Mouse (Mus musculus) hindbrain, embryonic 11.5 days (tissue): ENCODE results near the gene Mad2l2. TPM values are rescaled to one million over a fixed set of nuclear protein-coding genes. Genes with fewer than 3 reads are reported as not detected.
"Not testable (repeated sequence)": the region's sequence is repeated elsewhere in the genome, so short reads cannot be mapped to it uniquely, and the experiment has no call there.

Experiments
- ATAC-seq: fragments of 200-750 bp; cut with Nextera tagmentation; 2 replicates; pipeline ENCODE4 v1.8.0; 2017; ENCODE audit warnings: mild to moderate bottlenecking, moderate TSS enrichment, moderate library complexity; ENCODE audit not compliant: low FRiP score
- DNase-seq: peaks from one replicate; pipeline ENCODE4 v3.0.0-alpha.2; 2015; ENCODE audit warnings: low spot score
- H3K27ac ChIP-seq: fragments of 300-500 bp; sonication (generic); 2 replicates; pipeline ENCODE4 v1.5.1; 2014; ENCODE audit warnings: mild to moderate bottlenecking, low read depth, low read length
- H3K27me3 ChIP-seq: fragments of 300-500 bp; sonication (generic); 2 replicates; pipeline ENCODE4 v1.6.1; 2014; ENCODE audit warnings: mild to moderate bottlenecking, low read length, moderate library complexity, mixed read lengths; ENCODE audit not compliant: control insufficient read depth, insufficient read depth
- H3K36me3 ChIP-seq: fragments of 300-500 bp; sonication (generic); 2 replicates; pipeline ENCODE4 v1.6.1; 2014; ENCODE audit warnings: mild to moderate bottlenecking, low read length, moderate library complexity, mixed read lengths; ENCODE audit not compliant: control insufficient read depth, insufficient read depth
- H3K4me1 ChIP-seq: fragments of 300-500 bp; sonication (generic); replicated peaks from 2 replicates; pipeline ENCODE4 v1.6.1; 2014; ENCODE audit warnings: low read length, mixed read lengths; ENCODE audit not compliant: control insufficient read depth, insufficient read depth
- H3K4me2 ChIP-seq: fragments of 300-500 bp; sonication (generic); replicated peaks from 2 replicates; pipeline ENCODE4 v1.6.1; 2014; ENCODE audit warnings: mild to moderate bottlenecking, low read depth, low read length
- H3K4me3 ChIP-seq: fragments of 300-500 bp; sonication (generic); 2 replicates; pipeline ENCODE4 v1.5.1; 2014; ENCODE audit warnings: low read depth, low read length
- H3K9ac ChIP-seq: fragments of 300-500 bp; sonication (generic); 2 replicates; pipeline ENCODE4 v1.6.1; 2014; ENCODE audit warnings: low read depth, low read length
- H3K9me3 ChIP-seq: fragments of 300-500 bp; sonication (generic); 2 replicates; pipeline ENCODE4 v1.6.1; 2016; ENCODE audit warnings: low read length; ENCODE audit not compliant: control insufficient read depth
- WGBS: fragments of 180-500 bp; shearing (Covaris S2); extraction: QIAGEN DNeasy Blood & Tissue Kit; methylation state at CpG from one replicate; pipeline ENCODE4 v1.1.7; 2014; 5-methylcytosine and 5-hydroxymethylcytosine counted together
- polyA plus RNA-seq: library from polyadenylated mRNA; unstranded; fragments of >200 nt; fragmentation: Nextera tagmentation; extraction: Ambion mirVana; gene quantifications from 2 replicates; pipeline ENCODE4 v1.2.1, GENCODE M21; 2014

Mad2l2 gene
- polyA plus RNA-seq, 1 experiment from 2014 or later: 88.2 TPM

- WGBS: 9% methylated on average over 15 of the region's 15 CpGs
- H3K36me3 ChIP-seq: peaks cover 2% of the 10 kb centered on the region; the same call in 1 of the 2 replicates
- H3K4me2 ChIP-seq: no peak overlapping the region
- H3K27me3 ChIP-seq: 0 out of 2 replicates have a peak, but pooled peaks cover 3% of the 10 kb centered on the region
- H3K9ac ChIP-seq: peak overlapping the region; percentile 59; the same call in 1 of the 2 replicates
- ATAC-seq (peak; percentile 36), DNase-seq (peak; percentile 61)
- H3K4me3 ChIP-seq: no peak overlapping the region
- H3K27ac ChIP-seq: peak overlapping the region; percentile 80; the same call in 1 of the 2 replicates
- no peaks in the 10 kb centered on the region for H3K9me3 ChIP-seq
- H3K4me1 ChIP-seq: peaks cover 8% of the 10 kb centered on the region
These were observed 14.7 kb upstream of the Mad2l2 start for GRCm38 (mm10) chr4:148115467-148115866.

- Histone ChIP-seq H3K9ac (no peak overlapping the region), H3K4me1 (peaks cover 8% of the 10 kb centered on the region), H3K27ac (no peak overlapping the region), H3K9me3 (no peaks in the 10 kb centered on the region), H3K27me3 (0 out of 2 replicates have a peak, but pooled peaks cover 3% of the 10 kb centered on the region), H3K4me2 (no peak overlapping the region), H3K4me3 (no peak overlapping the region), H3K36me3 (peaks cover 2% of the 10 kb centered on the region; the same call in 1 of the 2 replicates)
- 79% methylated on average over 4 of the region's 4 CpGs for WGBS
- DNase-seq: peak; percentile 38
- no peak for ATAC-seq
These were observed 13.5 kb upstream of the Mad2l2 start for GRCm38 (mm10) chr4:148116657-148117056.

GRCm38 (mm10) chr4:148117392-148117791 is 12.8 kb upstream of the Mad2l2 start:
- ATAC-seq: no peak
- H3K27ac ChIP-seq: no peak overlapping the region

GRCm38 (mm10) chr4:148119578-148119977 is 10.6 kb upstream of the Mad2l2 start:
- not testable (repeated sequence) for H3K36me3 ChIP-seq, H3K9me3 ChIP-seq, H3K27ac ChIP-seq, ATAC-seq, H3K4me2 ChIP-seq, H3K4me3 ChIP-seq, H3K9ac ChIP-seq, H3K27me3 ChIP-seq, H3K4me1 ChIP-seq, DNase-seq
- 89% methylated on average over 9 of the region's 9 CpGs for WGBS

More at GRCm38 (mm10) chr4:148117392-148117791, 12.8 kb upstream of the Mad2l2 start:
- Histone ChIP-seq H3K4me3 (no peak overlapping the region), H3K27me3 (0 out of 2 replicates have a peak, but pooled peaks cover 3% of the 10 kb centered on the region), H3K4me1 (peaks cover 8% of the 10 kb centered on the region), H3K36me3 (peaks cover 2% of the 10 kb centered on the region; the same call in 1 of the 2 replicates), H3K9ac (no peak overlapping the region), H3K9me3 (no peaks in the 10 kb centered on the region), H3K4me2 (no peak overlapping the region)
- no peak for DNase-seq
- WGBS: 78% methylated on average over 4 of the region's 4 CpGs

GRCm38 (mm10) chr4:148120555-148120954 is 9.6 kb upstream of the Mad2l2 start:
- DNase-seq: no peak
- H3K9me3 ChIP-seq: no peaks in the 10 kb centered on the region
- no peaks in the 10 kb centered on the region for H3K27me3 ChIP-seq

GRCm38 (mm10) chr4:148121362-148121761 is 8.8 kb upstream of the Mad2l2 start:
- DNase-seq (no peak), ATAC-seq (no peak)
- Histone ChIP-seq H3K4me1 (no peaks in the 10 kb centered on the region; the same call in 1 of the 2 replicates), H3K4me2 (no peak overlapping the region), H3K36me3 (no peaks in the 10 kb centered on the region), H3K27me3 (no peaks in the 10 kb centered on the region), H3K27ac (no peak overlapping the region), H3K9me3 (no peaks in the 10 kb centered on the region), H3K4me3 (no peak overlapping the region), H3K9ac (no peak overlapping the region)
- WGBS: 89% methylated on average over 4 of the region's 4 CpGs

More at GRCm38 (mm10) chr4:148120555-148120954, 9.6 kb upstream of the Mad2l2 start:
- H3K4me3 ChIP-seq: no peak overlapping the region
- ATAC-seq: no peak
- H3K27ac ChIP-seq: no peak overlapping the region
- no peak overlapping the region for H3K9ac ChIP-seq
- WGBS: 83% methylated on average over 9 of the region's 9 CpGs
- peaks cover 1% of the 10 kb centered on the region; the same call in 1 of the 2 replicates for H3K4me1 ChIP-seq
- no peak overlapping the region for H3K4me2 ChIP-seq
- no peaks in the 10 kb centered on the region for H3K36me3 ChIP-seq

GRCm38 (mm10) chr4:148121982-148122693 is 8.0 kb upstream of the Mad2l2 start:
- Histone ChIP-seq H3K4me3 (no peak overlapping the region), H3K36me3 (no peaks in the 10 kb centered on the region), H3K9me3 (no peaks in the 10 kb centered on the region), H3K4me1 (no peaks in the 10 kb centered on the region; the same call in none of the 2 replicates), H3K4me2 (no peak overlapping the region), H3K27ac (peak overlapping the region; percentile 33; the same call in 1 of the 2 replicates), H3K9ac (no peak overlapping the region), H3K27me3 (no peaks in the 10 kb centered on the region)
- ATAC-seq: peak; percentile 88
- WGBS: 5% methylated on average over 6 of the region's 6 CpGs
- peak; percentile 48 for DNase-seq

GRCm38 (mm10) chr4:148122694-148123066 is 7.5 kb upstream of the Mad2l2 start:
- H3K27me3 ChIP-seq: no peaks in the 10 kb centered on the region
- no peak overlapping the region for H3K9ac ChIP-seq
- no peak for DNase-seq
- 82% methylated on average over 3 of the region's 3 CpGs for WGBS
- peak; percentile 4; the same call in 1 of the 2 replicates for ATAC-seq
- no peaks in the 10 kb centered on the region for H3K9me3 ChIP-seq
- no peaks in the 10 kb centered on the region; the same call in none of the 2 replicates for H3K4me1 ChIP-seq
- H3K4me2 ChIP-seq: no peak overlapping the region
- H3K27ac ChIP-seq: peak overlapping the region; percentile 33; the same call in 1 of the 2 replicates
- no peak overlapping the region for H3K4me3 ChIP-seq
- H3K36me3 ChIP-seq: no peaks in the 10 kb centered on the region
